Mouse (Mus musculus): ENCODE data around the gene Tmem129. TPM values are rescaled to one million over a fixed set of nuclear protein-coding genes. Genes with fewer than 3 reads are reported as not detected.
A peak's percentile ranks its signal among the peaks of the same experiment; 100 is the strongest.

Tmem129 gene
- polyA plus RNA-seq, 1 experiment from 2014 or later, result 38.2 TPM

GRCm38 (mm10) chr5:33681611-33682388, 23.6 kb upstream of the Tmem129 start:
- 0 out of 2 replicates have a peak overlapping the region, but pooled peaks have one; percentile 58 for H3K27ac ChIP-seq (replicated peaks)
- 78% methylated on average over 15 of the region's 15 CpGs for WGBS

GRCm38 (mm10) chr5:33681044-33681443, 22.8 kb upstream of the Tmem129 start:
- no peaks in the 10 kb centered on the region for H3K9me3 ChIP-seq (replicated peaks)

More at GRCm38 (mm10) chr5:33681611-33682388, 23.6 kb upstream of the Tmem129 start:
- Histone ChIP-seq H3K4me3 (no peak overlapping the region), H3K27me3 (ENCODE audit: low read depth, poor library complexity, severe bottlenecking) (peaks cover 44% of the 10 kb centered on the region), H3K36me3 (no peaks in the 10 kb centered on the region), H3K4me1 (peaks cover 19% of the 10 kb centered on the region; the same call in 1 of the 2 replicates), H3K9me3 (replicated peaks) (no peaks in the 10 kb centered on the region)
- DNase-seq (ENCODE audit: low spot score), result no peak

DNA sequence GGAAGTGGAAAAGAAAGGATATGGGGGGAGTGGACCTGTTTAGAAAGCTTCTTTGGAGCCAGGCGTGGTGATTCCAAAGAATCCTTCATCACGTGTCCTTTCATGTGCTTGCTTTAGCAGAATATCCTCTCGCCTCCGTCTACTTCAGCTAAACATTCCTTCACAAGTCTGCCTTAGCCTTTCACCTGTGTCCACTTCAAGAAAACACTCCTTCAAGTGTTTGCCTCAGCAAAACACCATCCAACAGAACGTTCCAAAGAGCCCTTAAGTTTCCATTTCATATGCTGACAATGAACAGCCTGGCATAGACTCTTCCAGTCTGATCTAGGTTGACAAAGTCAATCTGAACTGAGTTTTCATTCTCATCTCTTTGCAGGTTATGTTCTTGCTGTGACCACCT, 20.0 kb upstream of the Tmem129 start:
- Histone ChIP-seq H3K27me3 (ENCODE audit: low read depth, poor library complexity, severe bottlenecking) (peaks cover 16% of the 10 kb centered on the region; the same call in 1 of the 2 replicates), H3K4me3 (no peak overlapping the region), H3K9me3 (replicated peaks) (no peaks in the 10 kb centered on the region), H3K27ac (replicated peaks) (no peak overlapping the region), H3K4me1 (peaks cover 16% of the 10 kb centered on the region), H3K36me3 (peaks cover 12% of the 10 kb centered on the region)
- no peak for DNase-seq (ENCODE audit: low spot score)
- WGBS, result 87% methylated on average over 5 of the region's 5 CpGs

More at GRCm38 (mm10) chr5:33681044-33681443, 22.8 kb upstream of the Tmem129 start:
- WGBS, result 60% methylated on average over 3 of the region's 3 CpGs
- Histone ChIP-seq H3K27ac (replicated peaks) (peak overlapping the region; percentile 49; the same call in 1 of the 2 replicates), H3K4me3 (no peak overlapping the region), H3K4me1 (peaks cover 19% of the 10 kb centered on the region; the same call in 1 of the 2 replicates), H3K36me3 (no peaks in the 10 kb centered on the region), H3K27me3 (ENCODE audit: low read depth, poor library complexity, severe bottlenecking) (peaks cover 36% of the 10 kb centered on the region)
- no peak for DNase-seq (ENCODE audit: low spot score)

- H3K27me3 ChIP-seq (ENCODE audit: low read depth, poor library complexity, severe bottlenecking), result no peaks in the 10 kb centered on the region
- DNase-seq (ENCODE audit: low spot score), result peak; percentile 69
Observed at GRCm38 (mm10) chr5:33675964-33676363, 17.7 kb upstream of the Tmem129 start.

DNA sequence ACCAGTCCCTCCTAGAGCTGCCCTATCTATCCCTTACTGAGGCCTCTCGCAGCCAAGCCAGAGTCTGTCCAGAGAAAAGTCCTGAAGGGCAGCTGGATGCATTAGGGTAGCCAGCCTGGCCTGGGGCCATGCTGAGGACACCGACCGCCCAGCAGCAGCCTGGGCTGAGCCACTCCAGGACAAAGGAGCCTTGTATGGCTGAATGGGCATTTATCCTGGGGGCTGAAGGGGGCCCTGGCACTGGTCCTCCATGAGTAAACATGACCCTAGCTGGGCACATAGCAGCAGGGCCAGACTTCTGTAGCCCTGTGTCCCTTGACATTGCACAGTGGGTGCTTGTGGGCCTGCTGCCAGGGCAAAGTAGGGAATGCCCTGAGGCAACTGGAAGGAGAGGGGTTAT, 16.2 kb upstream of the Tmem129 start:
- no peak for DNase-seq (ENCODE audit: low spot score)
- no peak overlapping the region for H3K4me3 ChIP-seq
- H3K4me1 ChIP-seq, result peaks cover 11% of the 10 kb centered on the region
- peak overlapping the region; percentile 60; the same call in 1 of the 2 replicates for H3K27ac ChIP-seq (replicated peaks)
- peaks cover 50% of the 10 kb centered on the region for H3K36me3 ChIP-seq
- no peaks in the 10 kb centered on the region for H3K27me3 ChIP-seq (ENCODE audit: low read depth, poor library complexity, severe bottlenecking)
- WGBS, result 75% methylated on average over 3 of the region's 3 CpGs
- no peaks in the 10 kb centered on the region for H3K9me3 ChIP-seq (replicated peaks)

More at GRCm38 (mm10) chr5:33675964-33676363, 17.7 kb upstream of the Tmem129 start:
- peaks cover 12% of the 10 kb centered on the region for H3K4me1 ChIP-seq
- no peaks in the 10 kb centered on the region for H3K9me3 ChIP-seq (replicated peaks)
- 4% methylated on average over 1 of the region's 1 CpGs for WGBS
- H3K4me3 ChIP-seq, result no peak overlapping the region
- H3K27ac ChIP-seq (replicated peaks), result no peak overlapping the region
- H3K36me3 ChIP-seq, result peaks cover 35% of the 10 kb centered on the region

DNA sequence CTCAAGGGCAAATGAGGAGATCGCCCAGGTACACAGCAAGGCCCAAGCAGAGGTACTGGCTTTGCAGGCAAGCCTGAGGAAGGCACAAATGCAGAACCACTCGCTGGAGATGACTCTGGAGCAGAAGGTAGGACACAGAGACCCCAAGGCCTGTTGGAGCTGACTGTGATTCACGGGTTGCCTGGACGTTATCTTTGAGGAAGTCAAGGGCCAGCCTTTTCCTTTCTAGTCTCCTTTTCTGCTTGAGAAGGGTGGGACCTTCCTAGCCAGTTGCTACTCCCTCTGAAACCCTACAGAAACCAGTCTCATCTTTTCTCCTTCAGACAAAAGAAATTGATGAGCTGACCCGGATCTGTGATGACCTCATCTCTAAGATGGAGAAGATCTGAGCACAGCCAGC, 13.4 kb upstream of the Tmem129 start:
- no peak for DNase-seq (ENCODE audit: low spot score)
- WGBS, result 86% methylated on average over 5 of the region's 5 CpGs
- H3K36me3 ChIP-seq, result peaks cover 78% of the 10 kb centered on the region

DNA sequence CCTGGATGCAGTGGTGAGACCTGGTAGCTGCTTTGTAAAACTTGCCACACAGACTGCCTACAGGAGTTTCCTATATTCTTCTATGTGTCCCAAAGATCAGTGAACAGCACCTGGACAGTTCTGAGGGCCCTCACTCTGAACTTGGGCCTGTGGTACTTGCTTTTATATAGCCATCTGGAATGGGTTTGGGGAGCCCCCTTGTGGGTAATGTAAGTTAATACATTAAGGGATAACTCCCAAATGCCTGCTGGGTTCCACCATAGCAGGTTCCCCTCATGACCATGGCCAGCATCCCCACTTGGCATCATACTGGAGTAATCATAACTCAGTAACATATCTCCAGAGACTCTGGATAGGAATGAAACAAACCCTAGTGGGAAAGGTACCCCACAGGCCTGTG, 10.0 kb upstream of the Tmem129 start:
- H3K27me3 ChIP-seq (ENCODE audit: low read depth, poor library complexity, severe bottlenecking), result no peaks in the 10 kb centered on the region
- peaks cover 97% of the 10 kb centered on the region for H3K36me3 ChIP-seq
- H3K4me1 ChIP-seq, result 0 out of 2 replicates have a peak, but pooled peaks cover 3% of the 10 kb centered on the region
- no peaks in the 10 kb centered on the region for H3K9me3 ChIP-seq (replicated peaks)
- no peak overlapping the region for H3K27ac ChIP-seq (replicated peaks)
- no peak for DNase-seq (ENCODE audit: low spot score)
- no peak overlapping the region for H3K4me3 ChIP-seq

More for the DNA sequence above, 13.4 kb upstream of the Tmem129 start:
- no peaks in the 10 kb centered on the region for H3K9me3 ChIP-seq (replicated peaks)
- peaks cover 11% of the 10 kb centered on the region for H3K4me1 ChIP-seq
- H3K4me3 ChIP-seq, result no peak overlapping the region
- H3K27me3 ChIP-seq (ENCODE audit: low read depth, poor library complexity, severe bottlenecking), result no peaks in the 10 kb centered on the region
- H3K27ac ChIP-seq (replicated peaks), result no peak overlapping the region

DNA sequence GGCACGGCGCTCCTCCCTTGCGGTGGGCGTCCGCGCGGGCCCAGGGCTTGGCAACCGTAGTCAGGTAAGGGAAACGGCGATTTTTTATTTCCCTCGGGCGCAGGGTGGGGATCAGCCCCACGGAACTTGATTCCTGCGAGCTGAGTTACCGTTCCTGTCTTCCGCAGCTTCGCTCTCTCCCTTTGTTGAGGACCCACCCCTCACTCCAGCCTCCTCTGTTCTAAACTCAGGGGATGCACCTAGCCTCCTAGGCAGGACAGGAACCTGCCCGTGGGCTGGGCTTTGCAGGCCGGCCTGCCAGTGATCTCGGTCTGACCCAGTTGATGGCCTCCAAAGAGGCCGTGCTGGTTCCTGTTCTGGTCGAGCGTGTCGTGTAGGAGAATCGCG, 441 bp upstream of the Tmem129 start:
- peaks cover 46% of the 10 kb centered on the region for H3K4me1 ChIP-seq
- DNase-seq (ENCODE audit: low spot score), result no peak
- peak overlapping the region; percentile 96 for H3K27ac ChIP-seq (replicated peaks)
- H3K27me3 ChIP-seq (ENCODE audit: low read depth, poor library complexity, severe bottlenecking), result no peaks in the 10 kb centered on the region
- under 1% methylated on average over 26 of the region's 26 CpGs for WGBS
- no peaks in the 10 kb centered on the region for H3K9me3 ChIP-seq (replicated peaks)
- peak overlapping the region; percentile 83 for H3K4me3 ChIP-seq
- H3K36me3 ChIP-seq, result peaks cover 57% of the 10 kb centered on the region

GRCm38 (mm10) chr5:33657251-33657786, 897 bp downstream of the Tmem129 start:
- peaks cover 52% of the 10 kb centered on the region for H3K36me3 ChIP-seq
- peak overlapping the region; percentile 83 for H3K4me3 ChIP-seq
- WGBS, result under 1% methylated on average over 32 of the region's 32 CpGs
- peaks cover 60% of the 10 kb centered on the region for H3K4me1 ChIP-seq
- no peaks in the 10 kb centered on the region for H3K27me3 ChIP-seq (ENCODE audit: low read depth, poor library complexity, severe bottlenecking)
- peak overlapping the region; percentile 96 for H3K27ac ChIP-seq (replicated peaks)
- H3K9me3 ChIP-seq (replicated peaks), result no peaks in the 10 kb centered on the region
- DNase-seq (ENCODE audit: low spot score), result no peak

- Histone ChIP-seq H3K36me3 (peaks cover 46% of the 10 kb centered on the region), H3K9me3 (replicated peaks) (no peaks in the 10 kb centered on the region), H3K4me1 (peaks cover 62% of the 10 kb centered on the region), H3K27ac (replicated peaks) (peak overlapping the region; percentile 96), H3K27me3 (ENCODE audit: low read depth, poor library complexity, severe bottlenecking) (no peaks in the 10 kb centered on the region), H3K4me3 (peak overlapping the region; percentile 83)
- no peak for DNase-seq (ENCODE audit: low spot score)
- 55% methylated on average over 1 of the region's 1 CpGs for WGBS
Observed at GRCm38 (mm10) chr5:33656739-33657138, 1.5 kb downstream of the Tmem129 start.

DNA sequence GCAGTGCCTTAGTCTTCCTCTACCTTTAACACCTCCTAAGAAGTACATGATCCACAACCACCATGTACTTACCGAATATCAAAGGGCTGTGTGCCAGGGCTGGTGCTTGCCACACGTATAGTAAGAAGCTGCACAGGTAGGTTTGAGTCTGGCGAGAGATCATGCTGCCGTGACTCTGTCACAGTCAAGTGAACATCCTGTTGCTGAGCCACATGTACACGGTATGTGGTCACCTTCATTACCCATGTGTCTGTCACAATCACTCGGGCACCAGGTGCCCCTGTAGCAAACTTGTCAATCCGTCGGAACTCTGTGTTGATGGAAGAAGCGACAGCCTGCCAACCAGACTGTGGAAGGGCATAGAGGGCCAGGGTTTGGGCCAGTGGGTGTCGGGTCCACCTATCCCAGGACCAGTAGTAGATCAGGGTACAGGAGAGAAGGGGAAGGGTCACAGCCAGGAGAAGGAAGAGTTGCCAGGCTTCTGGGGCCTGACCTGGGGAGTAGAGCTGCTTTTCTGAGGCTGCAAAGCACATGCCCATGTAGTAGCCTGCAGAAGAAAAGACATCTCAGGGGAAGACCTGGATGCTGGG, 2.9 kb downstream of the Tmem129 start:
- H3K27me3 ChIP-seq (ENCODE audit: low read depth, poor library complexity, severe bottlenecking), result no peaks in the 10 kb centered on the region
- H3K36me3 ChIP-seq, result peaks cover 38% of the 10 kb centered on the region
- H3K27ac ChIP-seq (replicated peaks), result no peak overlapping the region
- H3K4me3 ChIP-seq, result no peak overlapping the region
- H3K4me1 ChIP-seq, result peaks cover 67% of the 10 kb centered on the region
- H3K9me3 ChIP-seq (replicated peaks), result no peaks in the 10 kb centered on the region
- WGBS, result 93% methylated on average over 10 of the region's 10 CpGs
- DNase-seq (ENCODE audit: low spot score), result no peak

- no peak overlapping the region for H3K4me3 ChIP-seq
- H3K4me1 ChIP-seq, result peaks cover 65% of the 10 kb centered on the region
- H3K36me3 ChIP-seq, result peaks cover 43% of the 10 kb centered on the region
- WGBS, result 95% methylated on average over 13 of the region's 13 CpGs
- no peaks in the 10 kb centered on the region for H3K27me3 ChIP-seq (ENCODE audit: low read depth, poor library complexity, severe bottlenecking)
- no peak for DNase-seq (ENCODE audit: low spot score)
- H3K9me3 ChIP-seq (replicated peaks), result no peaks in the 10 kb centered on the region
- no peak overlapping the region for H3K27ac ChIP-seq (replicated peaks)
Observed at GRCm38 (mm10) chr5:33654424-33654823, 3.8 kb downstream of the Tmem129 start.

GRCm38 (mm10) chr5:33652783-33653173, 5.4 kb downstream of the Tmem129 start:
- Histone ChIP-seq H3K9me3 (replicated peaks) (no peaks in the 10 kb centered on the region), H3K27ac (replicated peaks) (peak overlapping the region; percentile 100), H3K4me1 (peaks cover 58% of the 10 kb centered on the region), H3K27me3 (ENCODE audit: low read depth, poor library complexity, severe bottlenecking) (no peaks in the 10 kb centered on the region), H3K36me3 (peaks cover 58% of the 10 kb centered on the region), H3K4me3 (peak overlapping the region; percentile 88)
- no peak for DNase-seq (ENCODE audit: low spot score)
- 5% methylated on average over 9 of the region's 9 CpGs for WGBS
